Mouse (Mus musculus) adipocyte (in vitro differentiated cells): Measurements from ENCODE around the gene Gm28042.

ENCODE experiments used
- DNase-seq: peaks from one replicate; pipeline ENCODE4 v3.0.0-alpha.2; 2016; ENCODE audit warnings: low spot score

Gm28042 gene

DNA sequence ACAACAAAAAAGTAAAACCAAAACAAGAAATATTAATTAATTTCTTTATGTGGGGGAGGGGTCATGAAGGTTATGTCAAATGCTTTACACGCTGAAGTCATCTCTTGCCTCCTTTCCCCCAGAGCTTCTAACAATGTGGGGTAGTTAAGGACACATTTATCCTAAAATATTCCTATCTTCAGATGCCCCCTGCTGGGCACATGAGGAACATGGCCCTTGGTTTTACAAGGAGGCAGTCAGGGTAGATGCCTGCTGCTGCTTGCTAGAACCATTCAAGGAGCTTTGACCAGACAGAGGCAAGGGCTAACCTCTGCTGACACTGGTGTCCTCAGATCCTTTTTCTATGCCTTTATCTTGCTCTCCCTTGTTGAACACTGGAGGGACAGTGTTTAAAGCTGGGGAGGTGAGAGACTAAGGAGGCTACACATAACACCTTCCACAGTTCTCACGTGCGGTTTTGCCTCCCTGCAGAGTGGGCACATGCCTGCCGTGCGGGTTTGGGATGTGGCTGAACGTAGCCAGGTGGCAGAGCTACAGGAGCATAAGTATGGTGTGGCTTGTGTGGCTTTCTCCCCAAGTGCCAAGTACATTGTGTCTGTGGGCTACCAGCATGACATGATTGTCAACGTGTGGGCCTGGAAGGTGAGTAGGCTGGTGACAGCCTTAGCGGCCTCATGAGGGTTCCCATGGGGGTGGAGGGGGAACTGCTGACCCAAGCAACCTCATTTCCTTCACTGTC is 15.7 kb upstream of the Gm28042 start:
- peak; percentile 77 for DNase-seq

DNA sequence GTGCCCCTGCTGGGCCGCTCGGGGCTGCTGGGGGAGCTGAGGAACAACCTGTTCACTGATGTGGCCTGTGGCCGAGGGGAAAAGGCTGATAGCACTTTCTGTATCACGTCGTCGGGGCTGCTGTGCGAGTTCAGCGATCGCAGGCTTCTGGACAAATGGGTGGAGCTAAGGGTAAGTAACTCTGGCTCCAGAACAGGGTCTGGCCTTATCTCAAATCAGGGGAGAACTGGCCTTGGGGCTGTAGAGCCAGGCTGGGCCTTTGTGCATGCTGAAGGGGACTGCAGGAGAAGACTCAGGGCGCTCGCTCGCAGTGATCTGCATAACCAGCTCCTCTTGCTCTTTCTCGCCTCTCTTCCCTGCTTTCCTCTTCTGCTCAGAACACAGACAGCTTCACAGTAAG is 14.4 kb upstream of the Gm28042 start:
- no peak for DNase-seq

DNA sequence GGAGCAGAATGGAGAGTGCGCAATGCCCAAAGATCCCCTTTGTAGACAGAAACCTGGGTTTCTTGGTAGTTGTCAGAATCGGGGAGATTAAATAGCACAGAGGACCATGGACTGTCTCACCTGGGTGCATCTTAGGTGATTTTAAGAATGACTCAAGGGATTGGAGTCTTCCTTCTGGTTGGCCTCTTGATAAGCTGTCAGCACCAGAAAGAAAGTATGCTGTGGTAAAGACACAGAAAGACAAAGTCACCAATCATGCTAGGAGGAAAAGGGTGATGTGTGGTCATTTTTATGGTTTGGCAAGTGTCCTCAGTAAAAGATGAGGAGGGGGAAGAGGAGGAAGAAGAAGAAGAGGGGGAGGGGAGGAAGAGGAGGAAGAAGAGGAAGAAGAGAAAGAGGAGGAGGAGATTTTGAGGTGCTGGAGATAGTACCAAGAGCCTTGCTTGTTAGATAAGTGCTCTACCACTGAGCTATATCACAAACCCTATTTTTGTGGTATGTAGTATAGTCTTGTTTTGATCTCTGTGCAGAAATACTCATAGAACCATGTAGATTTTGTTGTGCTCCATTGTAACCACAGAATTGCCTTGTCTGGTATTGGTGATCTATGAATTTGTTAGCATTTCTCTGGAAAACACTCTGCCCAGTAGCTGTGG is 13.3 kb upstream of the Gm28042 start:
- DNase-seq = no peak

DNA sequence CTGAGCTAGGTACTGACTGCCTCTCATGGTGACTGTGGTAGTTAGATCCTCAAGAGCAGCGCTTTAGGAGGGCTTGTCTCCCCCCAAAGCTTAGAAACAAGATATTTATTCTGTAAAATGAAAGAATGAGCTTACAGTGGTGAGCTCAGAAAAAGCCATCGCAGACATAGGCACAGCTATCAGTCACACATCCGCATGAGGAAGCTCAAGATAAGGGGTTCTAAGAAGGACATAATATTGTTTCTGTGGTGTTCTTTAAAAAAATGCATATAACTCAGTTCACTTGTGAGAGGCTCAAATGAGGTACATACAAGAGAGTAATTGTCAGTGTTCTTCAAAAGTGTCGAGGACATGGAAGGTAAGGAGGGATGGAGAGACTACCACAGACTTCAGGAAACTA is 11.4 kb upstream of the Gm28042 start:
- DNase-seq = no peak

DNA sequence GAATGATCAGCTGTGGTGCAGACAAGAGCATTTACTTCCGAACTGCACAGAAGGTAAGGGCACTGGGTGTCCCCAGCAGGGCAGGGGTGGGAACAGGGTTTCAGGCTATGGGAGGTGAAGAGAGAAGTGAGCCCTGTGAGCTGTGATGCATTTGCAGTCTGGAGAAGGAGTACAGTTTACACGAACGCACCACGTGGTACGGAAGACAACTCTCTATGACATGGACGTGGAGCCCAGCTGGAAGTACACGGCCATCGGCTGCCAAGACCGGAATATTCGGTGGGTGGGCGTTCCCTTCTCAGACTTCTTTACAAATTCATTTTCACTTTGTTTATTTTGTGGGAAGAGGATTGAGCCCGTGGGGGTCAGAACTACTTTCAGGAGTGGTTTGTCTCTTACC is 9.7 kb upstream of the Gm28042 start:
- DNase-seq = no peak

DNA sequence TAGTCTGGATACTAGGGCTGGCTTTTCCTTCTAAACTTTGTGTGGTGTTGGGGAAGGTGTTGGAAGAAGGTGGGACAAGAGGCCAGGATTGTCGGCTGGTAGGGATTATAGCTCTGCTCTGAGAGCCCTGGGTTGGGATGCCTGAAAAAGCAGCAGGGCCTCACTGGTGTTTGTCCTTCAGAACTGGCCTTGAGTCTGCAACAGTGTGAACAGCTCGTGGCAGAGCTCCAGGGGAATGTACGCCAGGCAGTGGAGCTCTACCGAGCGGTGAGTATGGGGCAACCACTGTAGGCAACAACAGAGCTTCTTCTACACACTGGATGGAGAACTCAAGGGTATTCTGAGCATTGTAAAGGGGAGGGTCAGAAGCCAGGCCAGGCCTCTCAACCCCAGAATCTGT is 3.0 kb upstream of the Gm28042 start:
- DNase-seq = no peak

DNA sequence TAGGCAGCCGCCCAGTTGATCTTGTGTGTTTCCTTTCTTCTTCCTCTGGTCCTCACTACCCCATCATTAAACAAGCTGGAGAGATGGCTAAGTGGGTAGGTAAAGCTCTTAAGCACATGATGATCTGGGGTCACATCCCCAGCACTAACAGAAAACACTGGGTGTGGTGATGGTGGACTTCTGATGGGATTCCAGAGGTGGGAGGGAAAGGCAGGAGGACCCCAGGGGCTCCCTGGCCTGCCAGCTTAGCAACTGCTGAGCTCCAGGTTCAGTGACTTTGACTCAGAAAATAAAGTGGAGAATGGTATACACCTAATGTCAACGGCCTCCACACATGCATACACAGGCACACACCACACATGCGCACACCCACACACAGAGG is 648 bp downstream of the Gm28042 start:
- no peak for DNase-seq

DNA sequence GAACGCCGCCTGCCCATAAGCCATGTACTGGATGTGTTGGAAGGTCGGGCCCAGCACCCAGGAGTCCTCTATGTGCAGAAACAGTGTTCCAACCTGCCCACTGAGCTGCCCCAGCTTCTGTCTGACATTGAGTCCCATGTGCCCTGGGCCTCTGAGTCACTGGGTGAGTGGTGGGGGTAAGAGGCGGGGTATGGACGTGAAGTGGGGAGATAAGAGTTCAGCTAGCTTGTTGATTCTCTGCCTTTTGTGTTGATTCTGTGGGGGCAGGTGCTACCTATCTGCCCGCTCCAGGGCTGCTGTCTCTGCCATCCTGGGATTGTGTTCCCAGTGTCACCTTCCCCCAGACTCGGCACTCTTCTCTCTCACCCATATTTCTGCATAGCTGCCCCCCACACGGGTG is 3.1 kb downstream of the Gm28042 start:
- DNase-seq = no peak

DNA sequence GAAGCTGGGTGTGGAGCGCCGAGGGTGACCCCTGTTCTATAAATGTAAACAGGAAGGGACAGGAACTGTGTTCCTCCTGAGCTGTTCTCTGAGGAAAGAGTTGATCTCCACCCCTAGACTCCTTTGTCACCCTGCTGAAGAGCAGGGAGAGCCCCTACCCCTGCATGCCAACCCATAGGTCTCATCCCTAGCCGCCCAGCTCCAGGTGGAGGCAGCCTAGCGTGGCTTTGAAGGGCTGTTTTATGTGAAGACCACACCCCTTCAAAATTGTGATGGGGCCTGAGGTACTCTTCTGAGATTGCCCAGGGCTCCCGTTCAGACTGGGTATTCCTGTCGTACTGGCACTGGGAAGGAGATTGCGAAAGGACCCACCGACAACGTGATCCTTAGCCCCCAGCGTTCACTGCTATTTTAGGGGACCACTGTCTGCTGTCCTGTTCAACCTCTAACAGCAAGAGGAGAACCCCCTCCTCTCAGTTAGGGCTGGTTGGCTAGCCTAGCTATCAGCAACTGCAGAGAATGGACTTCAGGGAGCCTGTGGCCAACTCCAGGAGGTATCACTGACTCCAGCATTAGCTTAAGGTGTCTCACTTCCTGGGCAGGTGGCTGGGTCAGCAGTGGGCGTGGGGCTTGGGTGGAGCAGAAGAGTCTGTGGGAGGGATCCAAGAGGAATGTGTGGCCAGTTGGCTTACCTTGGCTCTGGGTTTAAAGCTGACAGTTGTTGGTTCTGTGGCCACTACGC is 5.6 kb downstream of the Gm28042 start, which contains the start of gene Pla2g4b:
Gene Pla2g4b, plus strand, starts transcription at position 692 of the 742 bp plus-strand sequence.
- DNase-seq = no peak

DNA sequence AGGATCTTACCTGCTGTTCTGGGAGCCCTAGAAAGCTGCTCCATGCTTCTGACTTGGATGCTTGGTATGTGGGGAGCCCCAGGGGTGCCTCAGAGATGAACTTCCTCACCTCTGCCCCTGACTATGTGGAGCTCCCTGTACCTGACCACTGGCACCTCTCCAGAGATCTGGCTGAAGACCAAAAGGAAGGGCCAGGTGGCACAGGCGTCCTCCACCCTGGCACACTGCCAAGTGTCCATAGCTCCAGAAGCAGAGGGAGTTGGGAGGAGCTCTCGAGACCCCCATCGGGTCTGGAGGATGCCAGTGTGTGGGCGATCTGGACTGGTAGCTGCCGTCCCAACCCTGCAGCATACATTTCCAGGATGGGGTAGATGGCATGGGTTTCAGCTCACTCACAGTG is 6.4 kb downstream of the Gm28042 start:
- DNase-seq = no peak

DNA sequence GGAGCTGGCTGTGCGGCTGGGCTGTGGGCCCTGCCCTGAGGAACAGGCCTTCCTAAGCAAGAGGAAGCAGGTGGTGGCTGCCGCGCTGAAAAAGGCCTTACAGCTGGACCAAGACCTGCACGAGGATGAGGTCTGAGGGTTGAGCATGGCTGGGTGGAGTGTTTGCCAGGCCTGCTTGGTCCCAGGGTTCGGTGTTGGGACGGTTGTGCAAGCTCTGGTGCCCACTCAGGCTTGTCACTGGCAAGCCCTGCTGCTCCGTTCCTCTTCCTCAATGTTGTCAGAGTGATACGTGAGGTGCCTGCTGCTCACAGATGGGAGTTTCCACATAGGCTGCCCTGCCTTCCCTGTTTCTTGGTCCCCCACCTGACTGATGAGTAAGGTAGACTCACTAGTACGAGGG is 10.5 kb downstream of the Gm28042 start:
- DNase-seq = no peak

DNA sequence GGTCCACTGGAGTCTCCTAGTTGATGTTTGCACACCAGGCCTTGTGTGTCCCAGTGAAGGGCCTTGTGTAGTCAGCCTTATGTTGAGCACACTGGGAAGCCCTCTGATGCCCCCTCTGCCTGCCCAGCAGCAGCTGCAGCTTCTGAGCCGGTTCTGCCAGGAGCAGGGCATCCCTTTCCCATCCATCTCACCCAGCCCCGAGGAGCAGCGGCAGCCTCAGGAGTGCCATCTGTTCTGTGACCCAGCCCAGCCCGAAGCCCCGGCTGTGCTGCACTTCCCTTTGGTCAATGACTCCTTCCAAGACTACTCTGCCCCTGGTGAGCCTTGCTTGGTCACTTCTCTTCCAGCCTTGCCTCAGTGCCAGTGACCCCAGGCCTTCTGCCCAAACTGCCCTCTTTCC is 13.7 kb downstream of the Gm28042 start:
- no peak for DNase-seq

DNA sequence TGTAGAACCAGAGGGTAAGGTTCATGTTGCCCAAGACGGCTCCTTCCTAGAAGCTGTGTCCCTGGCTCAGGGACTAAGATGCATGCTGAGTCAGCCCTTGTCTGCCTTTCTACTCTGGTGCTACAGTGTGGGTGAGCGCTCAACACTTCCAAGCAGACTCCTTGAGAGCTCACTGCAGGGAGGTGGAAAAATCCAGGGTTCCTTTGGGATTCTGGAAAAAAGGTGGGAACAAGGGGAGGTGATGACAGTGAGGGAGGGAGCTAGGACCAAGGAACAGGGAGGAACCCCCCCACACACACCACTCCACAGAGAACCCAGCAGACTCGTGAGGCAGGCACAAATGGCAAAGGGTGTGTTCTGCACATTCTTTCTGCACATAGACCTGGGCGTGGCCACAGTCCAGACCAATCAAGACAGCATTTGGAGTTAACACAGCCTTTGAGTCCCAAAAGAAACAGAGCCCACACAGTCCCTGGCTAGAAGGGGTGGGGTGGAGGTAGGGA is 16.9 kb downstream of the Gm28042 start:
- peak; percentile 32 for DNase-seq

DNA sequence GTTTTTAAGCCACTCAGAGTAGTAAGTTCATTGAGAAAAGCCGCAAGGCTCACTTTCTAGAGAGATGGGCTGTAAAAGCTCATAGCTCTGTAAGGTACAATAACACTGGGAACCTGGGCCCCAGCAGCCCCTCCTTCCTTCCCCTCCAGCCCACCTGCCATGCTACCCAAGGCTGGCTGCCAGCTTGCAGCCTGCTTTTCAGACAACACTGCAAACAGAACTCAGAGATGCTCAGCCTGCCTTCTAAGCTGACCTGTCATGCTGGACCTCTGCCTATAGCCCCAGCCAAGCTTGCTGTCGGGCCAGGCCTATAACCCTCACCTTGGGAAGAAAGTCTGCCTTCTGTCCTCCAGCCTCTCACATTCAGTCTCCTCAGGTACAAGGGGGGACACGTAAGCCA is 17.4 kb downstream of the Gm28042 start:
- peak; percentile 18 for DNase-seq

DNA sequence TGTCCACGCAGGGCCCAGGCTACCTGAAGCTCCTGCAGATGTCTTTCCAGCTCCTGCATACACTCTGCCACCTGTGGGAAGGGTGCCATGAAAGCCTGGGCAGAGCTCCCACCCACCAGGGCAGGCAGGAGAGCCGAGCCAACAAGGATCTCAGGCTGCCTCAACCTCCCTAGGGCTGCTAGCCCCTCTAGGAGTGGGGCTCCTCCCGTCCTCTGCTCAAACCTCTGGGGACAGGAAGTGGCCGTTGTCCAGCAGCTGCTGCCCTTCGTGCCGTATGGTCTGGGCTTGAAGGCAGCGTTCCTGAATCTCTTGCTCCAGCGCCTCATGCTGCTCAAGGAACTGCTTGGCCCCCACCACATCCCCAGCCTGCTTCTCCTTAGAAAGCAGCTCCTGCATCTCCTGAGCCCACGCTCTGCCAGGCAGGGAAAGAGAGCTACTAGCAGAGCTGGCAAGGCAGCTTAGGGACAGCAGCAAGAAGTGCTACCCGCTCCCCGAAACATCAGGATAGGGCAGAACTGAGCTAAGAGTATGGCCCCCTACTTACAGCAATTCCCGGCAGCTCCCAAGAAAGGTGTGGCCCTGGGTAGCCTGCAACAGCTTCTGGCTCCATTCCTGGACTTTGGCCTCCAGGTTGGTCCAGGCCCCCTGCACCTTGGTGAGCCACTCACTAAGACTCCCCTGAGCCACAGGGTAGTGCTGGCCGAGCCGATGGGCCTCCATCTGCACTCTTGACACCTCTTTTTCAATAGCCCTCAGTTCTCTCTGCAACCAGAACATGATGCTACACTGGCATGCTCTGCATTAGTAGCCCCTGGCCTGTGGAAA is 19.4 kb downstream of the Gm28042 start:
- DNase-seq = no peak

DNA sequence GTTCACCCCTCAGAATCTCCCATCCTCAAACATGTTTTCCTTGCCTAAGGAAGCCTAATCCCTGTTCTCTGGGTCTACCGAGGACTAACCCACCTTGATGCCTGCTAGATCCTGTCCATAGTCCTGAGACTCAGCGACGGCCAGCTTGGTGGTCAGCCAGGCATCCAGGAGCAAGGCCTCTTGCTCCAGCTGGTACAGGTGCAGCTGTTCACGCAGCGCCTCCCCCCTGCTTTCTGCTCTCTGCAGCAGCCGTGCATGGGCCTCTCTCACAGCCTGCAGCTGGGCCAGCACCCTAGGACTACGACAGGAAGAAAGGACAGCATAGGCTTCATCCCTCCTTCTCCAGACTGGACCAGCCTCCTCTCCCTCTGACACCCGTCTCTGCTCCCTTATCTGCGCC is 20.9 kb downstream of the Gm28042 start:
- DNase-seq = no peak

DNA sequence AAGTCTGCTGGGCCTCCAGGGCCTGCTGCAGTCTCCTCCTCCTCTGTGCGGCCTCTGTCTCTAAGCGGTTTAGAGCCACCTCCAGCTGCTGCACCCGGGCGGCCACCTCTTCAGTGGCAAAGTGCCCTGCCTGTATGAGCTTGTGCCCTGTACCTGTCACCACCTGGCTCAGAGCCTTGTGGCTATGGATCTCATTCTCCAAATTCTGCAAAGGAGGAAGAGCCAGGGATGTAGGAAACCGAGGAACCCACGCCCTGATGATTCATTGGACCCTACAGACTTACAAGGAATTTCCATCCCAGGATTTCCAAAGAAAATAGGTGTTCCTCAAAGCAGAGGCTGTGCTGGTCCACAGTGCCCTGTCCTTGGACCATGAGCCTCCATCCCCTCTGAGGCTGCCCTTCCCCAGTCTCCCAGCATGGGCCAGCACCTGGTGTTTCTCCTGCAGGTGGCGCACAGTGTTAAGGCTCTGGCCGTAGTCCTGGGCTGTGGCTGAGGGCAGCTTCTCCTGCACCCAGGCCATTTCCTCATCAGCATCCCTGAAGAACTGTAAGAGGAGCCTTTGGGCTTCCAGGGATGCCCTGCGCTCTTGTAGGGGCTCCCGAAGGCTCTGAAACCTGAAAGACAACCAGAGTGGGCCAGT is 22.5 kb downstream of the Gm28042 start:
- peak; percentile 60 for DNase-seq

DNA sequence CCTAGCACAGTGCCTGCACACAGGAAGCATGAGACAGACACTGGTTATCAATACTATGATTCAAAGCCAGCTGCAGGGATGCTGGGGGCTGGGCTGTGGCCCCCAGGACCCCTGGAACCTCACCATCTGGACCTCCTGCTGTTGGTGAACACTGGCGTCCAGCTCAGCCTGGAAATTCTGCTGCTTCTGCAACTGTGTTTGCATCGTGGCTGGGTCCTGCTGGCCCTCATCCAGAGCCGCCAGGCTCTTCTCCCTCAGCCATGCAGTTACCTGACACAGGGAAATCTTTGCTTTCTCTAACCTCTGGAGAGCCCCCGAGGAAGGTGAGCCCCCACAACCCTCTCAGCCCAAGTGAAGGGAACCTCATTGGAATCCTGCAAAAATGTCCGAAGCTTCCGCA is 24.1 kb downstream of the Gm28042 start:
- DNase-seq = no peak

DNA sequence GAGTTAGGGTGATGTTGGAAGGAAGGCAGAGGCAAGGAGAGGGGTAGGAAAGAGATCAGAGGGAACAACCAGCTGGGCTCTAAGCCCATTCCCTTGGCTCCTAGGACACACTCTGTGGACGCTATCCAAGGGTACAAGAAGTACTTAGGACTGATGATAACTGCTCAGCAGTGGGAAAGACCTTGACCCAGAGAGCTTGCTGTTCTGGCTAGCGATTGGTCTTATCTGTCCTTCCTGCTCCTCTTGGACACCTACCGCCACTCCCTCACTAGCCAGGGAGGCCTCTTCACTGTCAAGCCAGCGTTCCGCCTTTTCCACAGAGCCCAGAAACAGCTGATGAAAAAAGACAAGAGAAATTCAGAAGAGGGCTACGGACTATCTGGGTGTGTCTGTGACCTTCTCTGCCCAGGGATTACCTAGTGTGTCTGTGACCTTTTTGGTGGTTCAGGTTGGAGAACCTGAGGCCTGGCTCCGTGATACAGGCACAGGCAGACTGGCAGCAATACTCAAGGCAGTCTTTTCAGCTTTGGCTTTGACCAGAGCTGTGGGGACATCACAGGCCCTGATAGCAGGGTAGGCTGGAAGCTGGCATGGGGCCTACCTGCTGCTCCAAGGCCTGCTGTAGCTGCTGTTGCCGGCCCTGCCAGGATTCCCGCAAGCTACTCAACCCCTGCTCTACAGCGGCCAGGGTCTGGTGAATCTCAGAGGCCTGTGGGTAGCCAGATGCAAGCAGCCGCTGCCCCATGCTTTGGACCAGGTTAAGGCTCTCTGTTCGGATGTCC is 27.7 kb downstream of the Gm28042 start:
- DNase-seq = peak; percentile 71

DNA sequence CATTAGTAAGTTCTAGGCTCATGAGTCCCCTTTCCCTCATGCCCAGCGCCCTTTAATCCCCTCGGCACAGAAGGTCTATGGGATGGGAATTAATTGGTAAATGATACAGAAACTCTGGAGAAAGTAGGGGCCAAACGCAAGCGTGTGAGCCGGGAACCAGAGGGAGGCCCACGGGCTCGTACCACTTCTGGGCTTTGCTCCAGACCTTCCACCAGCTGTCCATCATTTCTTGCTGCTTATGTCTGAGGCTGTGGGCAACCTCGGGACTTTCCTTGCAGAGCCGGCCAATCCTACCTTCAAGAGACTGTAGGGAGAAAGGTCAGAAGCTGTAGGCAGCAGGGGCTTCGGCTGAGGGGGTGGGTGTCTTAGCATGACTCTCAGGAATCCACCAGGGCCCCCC is 28.6 kb downstream of the Gm28042 start:
- DNase-seq = peak; percentile 16

DNA sequence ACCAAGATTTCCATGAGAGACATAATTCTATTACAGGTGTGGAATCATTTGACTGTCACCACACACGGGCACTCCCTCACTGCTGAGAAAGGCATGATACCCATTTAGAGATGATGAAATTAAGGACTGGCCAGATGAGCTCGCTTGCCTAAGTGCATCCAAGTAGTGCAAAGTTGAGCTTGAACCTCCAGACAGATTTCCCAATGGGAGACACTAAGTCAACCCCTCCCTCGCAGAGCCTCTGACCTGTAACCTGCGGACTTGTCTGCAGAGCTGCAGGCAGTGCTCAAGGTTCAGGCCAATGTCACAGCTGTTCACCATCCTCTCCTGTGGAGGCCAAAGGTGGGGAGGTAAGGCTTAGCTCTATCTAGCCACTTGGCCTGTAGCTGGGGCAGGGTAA is 31.5 kb downstream of the Gm28042 start:
- peak; percentile 84 for DNase-seq
